Mouse (Mus musculus): ENCODE results near the gene Eif5a. TPM values are rescaled to one million over a fixed set of nuclear protein-coding genes. Genes with fewer than 3 reads are reported as not detected.

The Eif5a gene
- polyA plus RNA-seq, 1 experiment, result 387 TPM

DNA sequence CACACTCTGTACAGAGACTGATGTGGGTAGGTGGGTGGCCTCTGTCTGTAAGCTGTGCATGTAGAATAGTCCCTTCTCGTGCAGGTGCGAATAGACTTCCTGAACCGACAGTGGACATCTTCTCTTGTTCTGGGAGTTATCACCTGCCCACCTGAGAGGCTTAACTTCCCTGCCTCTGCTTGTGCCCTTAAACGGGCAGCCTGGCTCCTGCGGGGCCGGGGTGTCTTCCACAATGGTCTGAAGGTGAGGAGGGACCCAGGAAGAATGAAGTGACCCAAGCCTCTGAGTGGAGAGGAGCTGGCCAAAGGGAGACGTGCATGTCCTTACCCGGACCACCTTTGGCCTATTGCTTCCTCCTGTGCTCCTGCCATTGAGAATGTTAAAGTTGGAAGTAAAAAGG is 11.6 kb downstream of the Eif5a start:
- 89% methylated on average over 8 of the region's 8 CpGs for WGBS
- TF ChIP-seq CTCF (IDR thresholded peaks at IDR 0.05; ENCODE audit: control insufficient read depth, insufficient read depth, low read length), result no peak
- TF ChIP-seq POLR2A (IDR thresholded peaks at IDR 0.05; ENCODE audit: borderline replicate concordance, control insufficient read depth, low read depth, low read length), result no peak
- no peak overlapping the region for H3K4me3 ChIP-seq (replicated peaks; ENCODE audit: control insufficient read depth, low read depth, low read length)
- H3K4me1 ChIP-seq (ENCODE audit: control insufficient read depth, insufficient read depth, low read length), result peaks cover 3% of the 10 kb centered on the region
- no peak overlapping the region for H3K27ac ChIP-seq (ENCODE audit: control insufficient read depth, insufficient read depth, low read depth, low read length, poor library complexity)

DNA sequence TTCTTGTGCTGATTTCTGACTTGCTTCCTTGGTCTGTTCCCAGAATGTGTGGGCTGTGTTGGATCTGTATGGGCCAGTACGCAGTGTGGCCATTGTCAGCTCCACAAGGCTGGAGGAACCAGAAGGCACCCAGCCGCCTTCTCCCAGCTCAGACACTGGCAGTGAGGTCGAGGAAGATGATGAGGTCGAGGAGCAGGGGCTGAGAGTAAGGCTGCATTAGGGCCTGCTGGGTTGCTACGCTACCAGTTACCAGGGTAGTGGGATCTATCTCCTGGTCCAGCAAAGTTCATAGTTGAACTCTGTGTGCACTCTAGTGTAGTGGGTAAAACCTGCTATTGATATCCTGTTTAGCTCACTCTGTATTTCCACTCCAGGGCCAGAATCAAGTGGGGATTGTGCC is 12.6 kb downstream of the Eif5a start:
- no peak overlapping the region for H3K27ac ChIP-seq (ENCODE audit: control insufficient read depth, insufficient read depth, low read depth, low read length, poor library complexity)
- TF ChIP-seq POLR2A (IDR thresholded peaks at IDR 0.05; ENCODE audit: borderline replicate concordance, control insufficient read depth, low read depth, low read length) (no peak), CTCF (IDR thresholded peaks at IDR 0.05; ENCODE audit: control insufficient read depth, insufficient read depth, low read length) (no peak)
- H3K4me3 ChIP-seq (replicated peaks; ENCODE audit: control insufficient read depth, low read depth, low read length), result no peak overlapping the region
- 89% methylated on average over 5 of the region's 5 CpGs for WGBS
- peaks cover 3% of the 10 kb centered on the region for H3K4me1 ChIP-seq (ENCODE audit: control insufficient read depth, insufficient read depth, low read length)

DNA sequence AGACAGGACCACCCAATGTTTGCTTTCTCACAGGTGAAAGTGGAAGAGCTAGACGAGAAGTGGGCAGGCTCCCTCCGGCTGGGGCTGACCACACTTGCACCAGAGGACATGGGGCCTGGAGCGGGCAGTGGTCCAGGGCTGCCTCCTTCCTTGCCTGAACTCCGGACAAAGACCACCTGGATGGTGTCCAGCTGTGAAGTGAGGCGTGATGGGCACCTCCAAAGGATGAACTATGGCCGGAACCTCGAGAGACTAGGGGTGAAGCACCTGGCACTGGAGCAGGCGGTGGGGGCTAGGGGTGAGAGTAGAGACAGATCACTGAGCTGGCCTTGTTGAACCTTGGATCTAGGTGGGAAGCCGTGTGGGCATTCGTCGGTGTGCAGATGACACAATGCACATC is 13.1 kb downstream of the Eif5a start:
- H3K4me3 ChIP-seq (replicated peaks; ENCODE audit: control insufficient read depth, low read depth, low read length), result no peak overlapping the region
- no peak for TF ChIP-seq CTCF (IDR thresholded peaks at IDR 0.05; ENCODE audit: control insufficient read depth, insufficient read depth, low read length)
- TF ChIP-seq POLR2A (IDR thresholded peaks at IDR 0.05; ENCODE audit: borderline replicate concordance, control insufficient read depth, low read depth, low read length), result no peak
- 92% methylated on average over 11 of the region's 11 CpGs for WGBS
- H3K27ac ChIP-seq (ENCODE audit: control insufficient read depth, insufficient read depth, low read depth, low read length, poor library complexity), result no peak overlapping the region
- peaks cover 3% of the 10 kb centered on the region for H3K4me1 ChIP-seq (ENCODE audit: control insufficient read depth, insufficient read depth, low read length)

DNA sequence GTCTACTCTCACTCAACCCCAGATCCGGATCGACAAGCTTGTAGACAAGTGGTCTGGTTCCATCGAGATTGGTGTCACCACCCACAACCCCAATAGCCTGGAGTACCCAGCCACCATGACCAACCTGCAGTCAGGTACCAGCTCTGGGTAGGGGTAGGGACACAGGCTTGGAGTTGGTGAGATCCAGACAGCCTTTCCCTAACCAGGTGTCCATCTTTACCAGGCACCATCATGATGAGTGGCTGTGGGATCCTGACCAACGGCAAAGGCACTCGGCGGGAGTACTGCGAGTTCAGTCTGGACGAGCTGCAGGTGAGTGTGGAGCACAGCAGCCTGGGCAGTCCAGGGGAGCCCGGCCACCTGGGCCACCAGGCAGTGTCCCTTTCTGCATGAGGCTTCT is 17.4 kb downstream of the Eif5a start:
- H3K27ac ChIP-seq (ENCODE audit: control insufficient read depth, insufficient read depth, low read depth, low read length, poor library complexity), result no peak overlapping the region
- H3K4me1 ChIP-seq (ENCODE audit: control insufficient read depth, insufficient read depth, low read length), result no peaks in the 10 kb centered on the region; the same call in 1 of the 2 replicates
- TF ChIP-seq CTCF (IDR thresholded peaks at IDR 0.05; ENCODE audit: control insufficient read depth, insufficient read depth, low read length) (no peak), POLR2A (IDR thresholded peaks at IDR 0.05; ENCODE audit: borderline replicate concordance, control insufficient read depth, low read depth, low read length) (no peak)
- H3K4me3 ChIP-seq (replicated peaks; ENCODE audit: control insufficient read depth, low read depth, low read length), result no peak overlapping the region
- 91% methylated on average over 9 of the region's 9 CpGs for WGBS

DNA sequence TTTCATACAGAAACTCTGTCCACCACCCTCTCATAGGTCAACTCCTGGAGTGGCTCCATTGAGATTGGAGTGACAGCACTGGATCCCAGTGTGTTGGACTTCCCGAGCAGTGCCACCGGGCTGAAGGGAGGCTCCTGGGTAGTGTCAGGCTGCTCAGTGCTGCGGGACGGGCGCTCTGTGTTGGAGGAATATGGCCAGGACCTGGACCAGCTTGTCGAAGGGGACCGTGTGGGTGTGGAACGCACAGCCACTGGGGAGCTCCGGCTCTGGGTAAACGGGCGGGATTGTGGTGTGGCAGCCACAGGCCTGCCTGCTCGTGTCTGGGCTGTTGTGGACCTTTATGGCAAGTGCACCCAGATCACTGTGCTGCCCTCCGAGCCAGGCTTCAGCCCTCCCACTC is 18.8 kb downstream of the Eif5a start:
- no peak overlapping the region for H3K4me3 ChIP-seq (replicated peaks; ENCODE audit: control insufficient read depth, low read depth, low read length)
- no peaks in the 10 kb centered on the region; the same call in 1 of the 2 replicates for H3K4me1 ChIP-seq (ENCODE audit: control insufficient read depth, insufficient read depth, low read length)
- 81% methylated on average over 13 of the region's 13 CpGs for WGBS
- TF ChIP-seq CTCF (IDR thresholded peaks at IDR 0.05; ENCODE audit: control insufficient read depth, insufficient read depth, low read length), result no peak
- H3K27ac ChIP-seq (ENCODE audit: control insufficient read depth, insufficient read depth, low read depth, low read length, poor library complexity), result no peak overlapping the region

DNA sequence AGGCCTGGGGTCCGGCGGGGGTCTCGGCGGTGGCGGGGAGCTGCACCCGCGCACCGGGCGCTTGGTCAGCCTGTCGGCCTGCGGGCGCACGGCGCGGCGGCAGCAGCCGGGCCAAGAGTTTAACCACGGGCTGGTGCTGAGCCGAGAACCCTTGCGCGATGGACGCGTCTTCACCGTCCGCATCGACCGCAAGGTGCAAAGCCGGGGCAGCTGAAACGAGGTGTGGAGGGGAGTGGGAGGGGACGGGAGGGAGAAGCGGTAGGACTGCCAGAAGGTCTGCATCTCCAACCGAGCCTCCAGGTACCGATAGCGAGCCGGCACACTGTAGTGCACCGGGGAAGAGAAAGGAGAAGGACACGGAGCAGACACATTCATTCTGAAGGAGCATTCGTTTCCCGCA is 19.8 kb downstream of the Eif5a start:
- peak overlapping the region; percentile 73 for H3K27ac ChIP-seq (ENCODE audit: control insufficient read depth, insufficient read depth, low read depth, low read length, poor library complexity)
- under 1% methylated on average over 39 of the region's 39 CpGs for WGBS
- peak overlapping the region; percentile 88 for H3K4me3 ChIP-seq (replicated peaks; ENCODE audit: control insufficient read depth, low read depth, low read length)
- no peaks in the 10 kb centered on the region; the same call in 1 of the 2 replicates for H3K4me1 ChIP-seq (ENCODE audit: control insufficient read depth, insufficient read depth, low read length)
- TF ChIP-seq CTCF (IDR thresholded peaks at IDR 0.05; ENCODE audit: control insufficient read depth, insufficient read depth, low read length) (no peak), POLR2A (IDR thresholded peaks at IDR 0.05; ENCODE audit: borderline replicate concordance, control insufficient read depth, low read depth, low read length) (no peak)

DNA sequence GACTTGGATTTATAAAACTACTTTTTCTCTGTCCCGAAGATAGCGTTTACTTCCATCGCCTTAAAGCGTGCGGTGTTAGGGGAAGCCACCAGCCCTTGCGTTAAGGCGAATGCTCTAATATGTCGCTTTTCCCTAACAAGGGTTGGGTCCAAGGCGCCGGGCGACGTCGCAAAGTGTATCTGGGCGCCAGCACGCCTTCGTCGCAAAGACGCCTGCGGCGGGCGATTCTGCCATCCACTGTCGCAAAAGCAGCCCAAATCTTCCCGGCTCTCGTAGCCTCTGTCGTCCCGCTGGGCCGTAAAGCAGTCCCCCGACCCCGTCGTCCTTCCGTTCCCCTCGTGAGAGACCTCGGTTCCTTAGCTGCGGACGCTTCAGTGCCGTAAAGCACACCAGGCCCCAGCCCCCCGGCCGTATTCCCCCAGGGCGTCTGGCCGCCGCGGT is 20.3 kb downstream of the Eif5a start:
- Histone ChIP-seq H3K27ac (ENCODE audit: control insufficient read depth, insufficient read depth, low read depth, low read length, poor library complexity) (peak overlapping the region; percentile 73), H3K4me1 (ENCODE audit: control insufficient read depth, insufficient read depth, low read length) (no peaks in the 10 kb centered on the region; the same call in 1 of the 2 replicates), H3K4me3 (replicated peaks; ENCODE audit: control insufficient read depth, low read depth, low read length) (peak overlapping the region; percentile 74)
- under 1% methylated on average over 42 of the region's 42 CpGs for WGBS
- peak; percentile 61; the same call in 1 of the 2 replicates for TF ChIP-seq POLR2A (IDR thresholded peaks at IDR 0.05; ENCODE audit: borderline replicate concordance, control insufficient read depth, low read depth, low read length)
- TF ChIP-seq CTCF (IDR thresholded peaks at IDR 0.05; ENCODE audit: control insufficient read depth, insufficient read depth, low read length), result no peak

DNA sequence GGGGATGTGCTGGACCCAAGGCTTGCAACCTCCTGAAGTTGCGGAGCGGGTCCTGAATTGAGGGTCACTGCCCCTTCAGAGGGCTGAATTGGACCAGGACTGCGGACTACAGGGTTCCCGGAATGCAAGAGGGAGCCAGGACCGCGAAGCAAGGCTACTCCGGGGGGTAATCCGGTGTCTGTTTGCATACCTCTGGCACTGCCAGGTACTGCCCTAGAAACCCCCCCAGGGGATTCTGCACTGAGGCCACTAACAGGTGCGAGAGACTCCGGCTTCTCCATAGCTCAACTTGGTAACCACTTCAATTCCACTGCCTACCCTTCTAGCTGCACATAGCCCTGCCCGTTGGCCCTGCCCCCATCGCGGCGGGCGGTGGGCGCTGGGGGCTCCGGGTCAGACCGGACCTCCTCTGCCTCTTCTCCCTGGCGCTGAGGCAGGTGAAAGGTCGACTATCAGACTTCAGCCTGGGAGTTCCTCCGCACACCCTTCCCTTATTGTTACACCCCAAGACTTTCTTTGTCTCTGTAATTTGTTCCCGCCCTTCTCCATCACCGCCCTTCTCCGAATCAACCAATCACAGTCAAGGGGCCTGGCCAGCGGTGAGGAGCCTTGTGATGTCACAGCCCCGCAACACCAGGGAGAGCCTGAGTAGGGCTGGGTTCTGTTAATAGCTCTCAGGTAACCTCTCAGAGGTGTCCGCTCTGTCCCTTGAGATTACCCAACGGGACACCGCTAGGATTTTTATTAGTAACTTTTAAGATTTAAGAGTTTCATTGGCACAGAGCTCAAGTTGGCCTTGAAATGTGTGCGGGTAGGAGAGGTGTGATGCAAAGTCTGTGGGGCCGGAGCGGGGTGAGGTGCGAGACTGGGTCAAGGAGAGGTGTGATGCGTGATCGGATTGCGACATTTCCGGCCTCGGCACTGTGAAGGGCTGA is 21.0 kb downstream of the Eif5a start, which contains the start of the genes 2810408A11Rik and Neurl4:
Gene 2810408A11Rik (minus strand): TSS at position 517 of the 935 bp plus-strand sequence.
Gene Neurl4 (plus strand): TSS at position 602 of the 935 bp plus-strand sequence.
- peak within 1 kb of the TSS; percentile 73 for H3K27ac ChIP-seq (ENCODE audit: control insufficient read depth, insufficient read depth, low read depth, low read length, poor library complexity)
- H3K4me1 ChIP-seq (ENCODE audit: control insufficient read depth, insufficient read depth, low read length), result peaks cover 1% of the 10 kb centered on the region; the same call in 1 of the 2 replicates
- H3K4me3 ChIP-seq (replicated peaks; ENCODE audit: control insufficient read depth, low read depth, low read length), result peak within 1 kb of the TSS; percentile 88
- under 1% methylated on average over 38 of the region's 38 CpGs for WGBS
- TF ChIP-seq POLR2A (IDR thresholded peaks at IDR 0.05; ENCODE audit: borderline replicate concordance, control insufficient read depth, low read depth, low read length), result peak; percentile 59
- TF ChIP-seq CTCF (IDR thresholded peaks at IDR 0.05; ENCODE audit: control insufficient read depth, insufficient read depth, low read length), result no peak
